Mouse (Mus musculus): ENCODE results near the gene Oaz1. TPM values are rescaled to one million over a fixed set of nuclear protein-coding genes. Genes with fewer than 3 reads are reported as not detected.

The Oaz1 gene
- polyA plus RNA-seq, 1 experiment from 2014 or later = 1,149 TPM

MicroRNAs within 50 kb of the gene (microRNA counts, 519-probe panel; counts per million panel counts)
- 386 counts per million, percentile 18 among the panel's probes with 10 or more counts for microRNA mmu-miR-1982

Small RNA genes within 50 kb of the gene (microRNA-seq; reads per million reads assigned to microRNA genes)
- gene Mir1982 = 3.8 reads per million, percentile 19 among the genes with 10 or more reads in this experiment

Other genes with a start within 250 kb of the Oaz1 start
- gene Klf16, start 249.3 kb upstream of the Oaz1 start, polyA plus RNA-seq (2015; fragmentation: Nextera tagmentation; extraction: Ambion mirVana) = 4.9 and 5.5 TPM in 2 replicates
- 97.0 and 108 TPM in 2 replicates for gene Abhd17a, start 236.3 kb upstream of the Oaz1 start, polyA plus RNA-seq (2015; fragmentation: Nextera tagmentation; extraction: Ambion mirVana)
- 61.2 and 64.3 TPM in 2 replicates for gene Scamp4, start 223.8 kb upstream of the Oaz1 start, polyA plus RNA-seq (2015; fragmentation: Nextera tagmentation; extraction: Ambion mirVana)
- gene Adat3, start 223.8 kb upstream of the Oaz1 start, polyA plus RNA-seq (2015; fragmentation: Nextera tagmentation; extraction: Ambion mirVana) = 4.5 and 6.2 TPM in 2 replicates
- 3.0 and 4.0 TPM in 2 replicates for gene Gm49322, start 220.6 kb upstream of the Oaz1 start, polyA plus RNA-seq (2015; fragmentation: Nextera tagmentation; extraction: Ambion mirVana)
- gene Csnk1g2, start 203.8 kb upstream of the Oaz1 start, polyA plus RNA-seq (2015; fragmentation: Nextera tagmentation; extraction: Ambion mirVana) = 79.9 and 96.8 TPM in 2 replicates
- gene Btbd2, start 169.6 kb upstream of the Oaz1 start, polyA plus RNA-seq (2015; fragmentation: Nextera tagmentation; extraction: Ambion mirVana) = 71.8 and 73.5 TPM in 2 replicates
- gene Mknk2, start 148.5 kb upstream of the Oaz1 start, polyA plus RNA-seq (2015; fragmentation: Nextera tagmentation; extraction: Ambion mirVana) = 43.7 and 49.1 TPM in 2 replicates
- 61.4 and 64.3 TPM in 2 replicates for gene Mob3a, start 124.7 kb upstream of the Oaz1 start, polyA plus RNA-seq (2015; fragmentation: Nextera tagmentation; extraction: Ambion mirVana)
- 44.9 and 49.5 TPM in 2 replicates for gene Izumo4, start 124.5 kb upstream of the Oaz1 start, polyA plus RNA-seq (2015; fragmentation: Nextera tagmentation; extraction: Ambion mirVana)
- 99.5 and 112 TPM in 2 replicates for gene Ap3d1, start 84.4 kb upstream of the Oaz1 start, polyA plus RNA-seq (2015; fragmentation: Nextera tagmentation; extraction: Ambion mirVana)
- 17.7 and 17.8 TPM in 2 replicates for gene Dot1l, start 71.5 kb upstream of the Oaz1 start, polyA plus RNA-seq (2015; fragmentation: Nextera tagmentation; extraction: Ambion mirVana)
- 57.8 and 60.6 TPM in 2 replicates for gene Sf3a2, start 28.5 kb upstream of the Oaz1 start, polyA plus RNA-seq (2015; fragmentation: Nextera tagmentation; extraction: Ambion mirVana)
- gene Plekhj1, start 28.0 kb upstream of the Oaz1 start, polyA plus RNA-seq (2015; fragmentation: Nextera tagmentation; extraction: Ambion mirVana) = 121 and 125 TPM in 2 replicates
- not detected in 2 replicates for gene Amh, start 21.4 kb upstream of the Oaz1 start, polyA plus RNA-seq (2015; fragmentation: Nextera tagmentation; extraction: Ambion mirVana)
- gene Jsrp1, start 13.2 kb upstream of the Oaz1 start, polyA plus RNA-seq (2015; fragmentation: Nextera tagmentation; extraction: Ambion mirVana) = 0.39 and 0.45 TPM in 2 replicates
- 12.6 and 16.9 TPM in 2 replicates for gene Lingo3, start 17.4 kb downstream of the Oaz1 start, polyA plus RNA-seq (2015; fragmentation: Nextera tagmentation; extraction: Ambion mirVana)
- 202 and 205 TPM in 2 replicates for gene Lsm7, start 28.6 kb downstream of the Oaz1 start, polyA plus RNA-seq (2015; fragmentation: Nextera tagmentation; extraction: Ambion mirVana)
- gene Sppl2b, start 28.6 kb downstream of the Oaz1 start, polyA plus RNA-seq (2015; fragmentation: Nextera tagmentation; extraction: Ambion mirVana) = 82.4 and 84.1 TPM in 2 replicates
- gene Tmprss9, start 45.2 kb downstream of the Oaz1 start, polyA plus RNA-seq (2015; fragmentation: Nextera tagmentation; extraction: Ambion mirVana) = 0.10 and 0.16 TPM in 2 replicates
- 297 and 316 TPM in 2 replicates for gene Timm13, start 74.3 kb downstream of the Oaz1 start, polyA plus RNA-seq (2015; fragmentation: Nextera tagmentation; extraction: Ambion mirVana)
- gene Lmnb2, start 91.6 kb downstream of the Oaz1 start, polyA plus RNA-seq (2015; fragmentation: Nextera tagmentation; extraction: Ambion mirVana) = 40.4 and 45.5 TPM in 2 replicates
- 6.4 and 7.1 TPM in 2 replicates for gene Gadd45b, start 103.4 kb downstream of the Oaz1 start, polyA plus RNA-seq (2015; fragmentation: Nextera tagmentation; extraction: Ambion mirVana)
- 21.5 and 25.6 TPM in 2 replicates for gene Gng7, start 188.3 kb downstream of the Oaz1 start, polyA plus RNA-seq (2015; fragmentation: Nextera tagmentation; extraction: Ambion mirVana)
- 71.7 and 88.1 TPM in 2 replicates for gene Diras1, start 199.0 kb downstream of the Oaz1 start, polyA plus RNA-seq (2015; fragmentation: Nextera tagmentation; extraction: Ambion mirVana)
- 52.8 and 55.7 TPM in 2 replicates for gene Slc39a3, start 210.8 kb downstream of the Oaz1 start, polyA plus RNA-seq (2015; fragmentation: Nextera tagmentation; extraction: Ambion mirVana)
- gene Sgta, start 233.5 kb downstream of the Oaz1 start, polyA plus RNA-seq (2015; fragmentation: Nextera tagmentation; extraction: Ambion mirVana) = 324 and 340 TPM in 2 replicates
- gene Thop1, start 243.4 kb downstream of the Oaz1 start, polyA plus RNA-seq (2015; fragmentation: Nextera tagmentation; extraction: Ambion mirVana) = 47.3 and 51.6 TPM in 2 replicates